Mouse (Mus musculus) testis, adult 2 months (tissue): ENCODE measurements around the gene Ethe1.

Experiments
- CTCF ChIP-seq: fragments of 200-500 bp; IDR thresholded peaks from 2 replicates; pipeline ENCODE4 v1.5.1; 2012; ENCODE audit warnings: low read depth, mild to moderate bottlenecking, inconsistent platforms, low read length, moderate library complexity; ENCODE audit not compliant: control insufficient read depth, insufficient read depth, insufficient replicate concordance
- POLR2A ChIP-seq: fragments of 200-500 bp; IDR thresholded peaks from 2 replicates; pipeline ENCODE4 v1.6.1; 2012; ENCODE audit warnings: low read depth, mild to moderate bottlenecking, inconsistent platforms, low read length, moderate library complexity; ENCODE audit not compliant: control insufficient read depth

DNA sequence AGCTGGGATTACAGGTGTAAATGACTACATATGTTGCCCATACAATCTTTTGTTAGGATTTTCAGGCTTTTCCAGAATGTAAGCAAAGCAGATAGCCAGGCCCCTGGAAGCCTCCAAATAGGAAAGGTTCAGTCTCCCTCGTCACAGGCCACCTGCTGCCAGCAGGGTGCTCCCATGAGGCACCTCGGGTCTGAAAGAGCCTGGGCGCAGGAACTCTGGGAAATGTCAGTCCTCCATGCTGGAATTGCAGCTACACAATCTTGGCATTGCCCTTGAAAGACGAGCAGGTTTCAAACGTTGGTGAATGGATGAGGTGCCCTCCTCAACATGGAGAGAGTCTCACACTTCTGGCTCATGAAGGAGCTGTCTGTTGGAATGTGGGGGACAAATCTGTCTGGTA, 49.2 kb upstream of the Ethe1 start:
- TF ChIP-seq CTCF: no peak
- TF ChIP-seq POLR2A: no peak
